Mouse (Mus musculus) cortical plate, adult 2 months (tissue): ENCODE data around the gene 9930111J21Rik2. TPM values are rescaled to one million over a fixed set of nuclear protein-coding genes. Genes with fewer than 3 reads are reported as not detected.
"Not testable (repeated sequence)": the region's sequence is repeated elsewhere in the genome, so short reads cannot be mapped to it uniquely, and the experiment has no call there.

Experiments used
- H3K27ac ChIP-seq: fragments of 200-500 bp; 2 replicates; pipeline ENCODE4 v1.5.1; 2012; ENCODE audit warnings: low read length, control low read depth, inconsistent platforms; ENCODE audit not compliant: insufficient read depth
- H3K4me1 ChIP-seq: fragments of 200-500 bp; 2 replicates; pipeline ENCODE4 v1.6.1; 2011; ENCODE audit warnings: low read length; ENCODE audit not compliant: control insufficient read depth, insufficient read depth
- H3K4me3 ChIP-seq: fragments of 200-500 bp; 2 replicates; pipeline ENCODE4 v1.5.1; 2011; ENCODE audit warnings: mild to moderate bottlenecking, low read length, control low read depth; ENCODE audit not compliant: insufficient read depth
- CTCF ChIP-seq: fragments of 200-500 bp; IDR thresholded peaks from 2 replicates; pipeline ENCODE4 v1.5.1; 2011; ENCODE audit warnings: mild to moderate bottlenecking, control low read depth, low read length; ENCODE audit not compliant: insufficient read depth; ENCODE audit errors: extremely low read depth
- POLR2A ChIP-seq: fragments of 200-500 bp; IDR thresholded peaks from 2 replicates; pipeline ENCODE4 v1.6.1; 2011; ENCODE audit warnings: mild to moderate bottlenecking, low read length, control low read depth; ENCODE audit not compliant: insufficient read depth; ENCODE audit errors: extremely low read depth
- polyA plus RNA-seq: library from polyadenylated mRNA; depleted of rRNA; stranded (reverse); fragments of >200 nt; gene quantifications from 2 replicates; pipeline ENCODE4 v1.2.3, GENCODE M21; 2012; rRNA removed

9930111J21Rik2 gene
- polyA plus RNA-seq, result 1.6 and 1.9 TPM in 2 replicates

GRCm38 (mm10) chr11:49051093-49051891, at the start of gene 9930111J21Rik2:
Gene 9930111J21Rik2, minus strand, starts transcription at chr11:49051242.
- not testable (repeated sequence) for H3K27ac ChIP-seq, H3K4me3 ChIP-seq, H3K4me1 ChIP-seq

- Histone ChIP-seq H3K4me3 (no peak overlapping the region), H3K4me1 (no peaks in the 10 kb centered on the region), H3K27ac (no peak overlapping the region)
- TF ChIP-seq CTCF (no peak), POLR2A (no peak)
Measured at GRCm38 (mm10) chr11:49100409-49100808, 49.4 kb upstream of the 9930111J21Rik2 start.

- Histone ChIP-seq H3K4me3 (no peak overlapping the region), H3K4me1 (no peaks in the 10 kb centered on the region), H3K27ac (no peak overlapping the region)
- TF ChIP-seq CTCF, result no peak
Measured at GRCm38 (mm10) chr11:49095367-49095766, 44.3 kb upstream of the 9930111J21Rik2 start.

GRCm38 (mm10) chr11:49093861-49094660, 43.0 kb upstream of the 9930111J21Rik2 start:
- no peaks in the 10 kb centered on the region for H3K4me1 ChIP-seq
- TF ChIP-seq POLR2A (no peak), CTCF (no peak)

GRCm38 (mm10) chr11:49092786-49093185, 41.7 kb upstream of the 9930111J21Rik2 start:
- Histone ChIP-seq H3K27ac (no peak overlapping the region), H3K4me3 (no peak overlapping the region), H3K4me1 (no peaks in the 10 kb centered on the region)
- no peak for TF ChIP-seq CTCF

More at GRCm38 (mm10) chr11:49093861-49094660, 43.0 kb upstream of the 9930111J21Rik2 start:
- Histone ChIP-seq H3K27ac (no peak overlapping the region), H3K4me3 (no peak overlapping the region)

- TF ChIP-seq CTCF (no peak), POLR2A (no peak)
- no peaks in the 10 kb centered on the region for H3K4me1 ChIP-seq
- H3K4me3 ChIP-seq, result no peak overlapping the region
- H3K27ac ChIP-seq, result no peak overlapping the region
Measured at GRCm38 (mm10) chr11:49092053-49092586, 41.1 kb upstream of the 9930111J21Rik2 start.

- H3K4me3 ChIP-seq, result no peak overlapping the region
- no peak for TF ChIP-seq CTCF
- no peak for TF ChIP-seq POLR2A
- no peaks in the 10 kb centered on the region for H3K4me1 ChIP-seq
- no peak overlapping the region; the same call in 1 of the 2 replicates for H3K27ac ChIP-seq
Measured at GRCm38 (mm10) chr11:49091171-49091570, 40.1 kb upstream of the 9930111J21Rik2 start.

GRCm38 (mm10) chr11:49090551-49090950, 39.5 kb upstream of the 9930111J21Rik2 start:
- H3K4me3 ChIP-seq, result no peak overlapping the region
- no peak for TF ChIP-seq POLR2A
- no peak for TF ChIP-seq CTCF

GRCm38 (mm10) chr11:49089735-49090507, 38.9 kb upstream of the 9930111J21Rik2 start:
- Histone ChIP-seq H3K27ac (no peak overlapping the region), H3K4me3 (no peak overlapping the region), H3K4me1 (no peaks in the 10 kb centered on the region)
- no peak for TF ChIP-seq CTCF
- TF ChIP-seq POLR2A, result no peak

More at GRCm38 (mm10) chr11:49090551-49090950, 39.5 kb upstream of the 9930111J21Rik2 start:
- H3K27ac ChIP-seq, result no peak overlapping the region
- no peaks in the 10 kb centered on the region for H3K4me1 ChIP-seq
